Mouse (Mus musculus): ENCODE data around the gene Wdr1.

DNA sequence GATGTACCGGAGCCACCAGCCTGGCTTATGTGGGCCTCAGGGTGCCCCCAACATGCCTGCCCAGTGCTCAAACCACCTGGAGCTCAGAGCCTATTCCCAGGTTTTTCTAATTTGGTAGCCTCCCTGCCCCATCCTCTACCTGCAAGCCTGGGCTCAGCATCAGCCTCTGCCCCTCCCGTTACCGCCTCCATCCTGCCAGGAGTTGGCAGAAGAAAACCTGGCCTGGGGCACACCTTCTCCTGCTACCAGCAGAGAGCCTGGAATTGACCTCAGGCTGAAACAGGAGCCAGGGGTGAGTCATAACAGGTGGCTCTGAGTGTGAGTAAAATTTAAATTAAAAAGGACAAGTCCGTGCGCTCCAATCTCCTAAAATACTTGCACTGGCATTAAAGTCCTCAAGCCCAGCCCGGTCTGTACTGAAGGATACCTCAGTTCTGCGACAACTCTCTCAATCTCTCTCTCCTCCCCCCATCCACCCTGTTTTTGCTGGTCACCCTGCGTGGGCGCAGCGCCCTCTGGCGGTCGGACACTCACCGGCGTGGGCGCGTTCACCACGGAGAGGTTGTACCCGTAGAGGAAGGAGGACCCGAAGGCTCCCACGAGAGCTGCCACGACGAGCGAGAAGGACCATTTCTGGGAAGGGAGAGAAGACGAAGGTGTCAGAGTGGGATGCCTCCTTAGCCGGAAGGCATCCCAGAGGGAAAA, 86.0 kb downstream of the Wdr1 start:
- TF ChIP-seq CTCF (conservative IDR thresholded peaks at IDR 0.05 in 1 of 2, IDR thresholded peaks at IDR 0.05 in 1 of 2; ENCODE audit: low read depth in 2 of 2, low read length in 2 of 2) (no peak), POLR2A (IDR thresholded peaks at IDR 0.05; ENCODE audit: low read depth, low read length) (no peak), UBTF (IDR thresholded peaks at IDR 0.05; ENCODE audit: low read depth, low read length) (no peak), NRF1 (IDR thresholded peaks at IDR 0.05; ENCODE audit: low read depth, low read length) (no peak), ELF1 (IDR thresholded peaks at IDR 0.05; ENCODE audit: low read depth, low read length) (no peak), MAX (IDR thresholded peaks at IDR 0.05; ENCODE audit: low read length) (no peak), ETS1 (conservative IDR thresholded peaks at IDR 0.05; ENCODE audit: low read depth, low read length) (no peak), RAD21 (IDR thresholded peaks at IDR 0.05; ENCODE audit: low read depth, low read length) (no peak), USF2 (conservative IDR thresholded peaks at IDR 0.05; ENCODE audit: low read depth, low read length) (no peak), EP300 (IDR thresholded peaks at IDR 0.05; ENCODE audit: low read length) (no peak), TBP (conservative IDR thresholded peaks at IDR 0.05; ENCODE audit: low read depth, low read length) (no peak)
